Mouse (Mus musculus) liver, embryonic 13.5 days (tissue): ENCODE data around the gene Pgls. TPM values are rescaled to one million over a fixed set of nuclear protein-coding genes. Genes with fewer than 3 reads are reported as not detected.

Experiments used
- ATAC-seq: fragments of 200-750 bp; cut with Nextera tagmentation; 2 replicates; pipeline ENCODE4 v1.8.0; 2017; ENCODE audit warnings: low read depth, mild to moderate bottlenecking, moderate number of reproducible peaks, moderate library complexity
- DNase-seq: peaks from one replicate; pipeline ENCODE4 v3.0.0; 2022
- H3K27ac ChIP-seq: fragments of 300-500 bp; sonication (generic); 2 replicates; pipeline ENCODE4 v1.5.1; 2015; ENCODE audit warnings: moderate library complexity, mild to moderate bottlenecking, inconsistent platforms
- H3K27me3 ChIP-seq: fragments of 300-500 bp; sonication (generic); 2 replicates; pipeline ENCODE4 v1.6.1; 2015; ENCODE audit warnings: mild to moderate bottlenecking, inconsistent platforms
- H3K36me3 ChIP-seq: fragments of 300-500 bp; sonication (generic); 2 replicates; pipeline ENCODE4 v1.6.1; 2015; ENCODE audit warnings: mild to moderate bottlenecking, inconsistent platforms
- H3K4me1 ChIP-seq: fragments of 300-500 bp; sonication (generic); replicated peaks from 2 replicates; pipeline ENCODE4 v1.6.1; 2015; ENCODE audit warnings: inconsistent platforms
- H3K4me2 ChIP-seq: fragments of 300-500 bp; sonication (generic); 2 replicates; pipeline ENCODE4 v1.6.1; 2015; ENCODE audit warnings: inconsistent platforms, mild to moderate bottlenecking, moderate library complexity
- H3K4me3 ChIP-seq: fragments of 300-500 bp; sonication (generic); replicated peaks from 2 replicates; pipeline ENCODE4 v1.5.1; 2015; ENCODE audit warnings: mild to moderate bottlenecking, inconsistent platforms
- H3K9ac ChIP-seq: fragments of 300-500 bp; sonication (generic); 2 replicates; pipeline ENCODE4 v1.6.1; 2015; ENCODE audit warnings: mild to moderate bottlenecking, inconsistent platforms
- H3K9me3 ChIP-seq: fragments of 300-500 bp; sonication (generic); replicated peaks from 2 replicates; pipeline ENCODE4 v1.6.1; 2016; ENCODE audit warnings: inconsistent platforms
- WGBS: fragments of 180-500 bp; shearing (Covaris S2); methylation state at CpG from one replicate; pipeline ENCODE4 v1.1.7; 2015; ENCODE audit not compliant: insufficient replicate concordance; 5-methylcytosine and 5-hydroxymethylcytosine counted together
- polyA plus RNA-seq: library from polyadenylated mRNA; unstranded; fragments of >200 nt; fragmentation: Nextera tagmentation; extraction: Ambion mirVana; gene quantifications from 2 replicates; pipeline ENCODE4 v1.2.1, GENCODE M21; 2015

Pgls gene
- polyA plus RNA-seq, 1 experiment from 2014 or later, result 110 TPM

DNA sequence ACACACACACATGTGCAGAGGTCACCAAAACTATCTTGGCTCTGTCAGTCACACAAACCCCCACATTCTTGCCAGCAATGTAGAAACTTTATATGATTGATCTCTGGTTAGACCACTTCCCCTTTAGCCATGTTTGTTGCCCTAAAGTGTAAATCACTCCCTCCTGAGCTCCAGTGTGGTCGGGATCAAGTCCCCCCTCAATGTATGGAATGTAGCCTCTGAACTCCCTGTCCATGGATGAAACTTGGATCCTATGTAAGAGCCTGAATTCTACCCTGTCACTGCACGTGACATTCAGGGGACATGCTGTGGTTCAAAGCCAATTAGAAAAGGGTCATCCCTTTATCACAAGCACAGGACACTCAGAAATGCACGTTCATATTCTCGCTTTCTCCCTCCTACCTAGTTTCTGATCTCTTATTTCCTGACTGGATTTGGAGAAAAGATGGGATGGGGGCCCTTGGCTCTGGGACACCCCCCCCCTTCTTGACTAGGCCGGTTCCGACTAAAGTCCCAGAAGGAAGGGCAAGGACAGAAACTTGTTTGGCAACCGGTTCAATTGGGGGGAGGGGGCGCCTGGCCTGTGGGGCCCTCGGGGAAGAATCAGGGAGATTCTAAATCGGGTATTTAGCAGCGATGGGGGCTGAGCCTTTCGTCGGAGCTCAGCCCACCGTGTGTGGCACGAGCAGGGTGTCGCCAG, 36.6 kb downstream of the Pgls start:
- ATAC-seq (no peak), DNase-seq (no peak)
- H3K9ac ChIP-seq, result peak overlapping the region; percentile 69
- peaks cover 39% of the 10 kb centered on the region for H3K27me3 ChIP-seq
- peaks cover 38% of the 10 kb centered on the region for H3K4me1 ChIP-seq
- H3K27ac ChIP-seq, result peak overlapping the region; percentile 13; the same call in 1 of the 2 replicates
- 5% methylated on average over 16 of the region's 16 CpGs for WGBS
- H3K36me3 ChIP-seq, result peaks cover 20% of the 10 kb centered on the region
- peak overlapping the region; percentile 62 for H3K4me3 ChIP-seq
- H3K4me2 ChIP-seq, result peak overlapping the region; percentile 87
- H3K9me3 ChIP-seq, result no peaks in the 10 kb centered on the region

DNA sequence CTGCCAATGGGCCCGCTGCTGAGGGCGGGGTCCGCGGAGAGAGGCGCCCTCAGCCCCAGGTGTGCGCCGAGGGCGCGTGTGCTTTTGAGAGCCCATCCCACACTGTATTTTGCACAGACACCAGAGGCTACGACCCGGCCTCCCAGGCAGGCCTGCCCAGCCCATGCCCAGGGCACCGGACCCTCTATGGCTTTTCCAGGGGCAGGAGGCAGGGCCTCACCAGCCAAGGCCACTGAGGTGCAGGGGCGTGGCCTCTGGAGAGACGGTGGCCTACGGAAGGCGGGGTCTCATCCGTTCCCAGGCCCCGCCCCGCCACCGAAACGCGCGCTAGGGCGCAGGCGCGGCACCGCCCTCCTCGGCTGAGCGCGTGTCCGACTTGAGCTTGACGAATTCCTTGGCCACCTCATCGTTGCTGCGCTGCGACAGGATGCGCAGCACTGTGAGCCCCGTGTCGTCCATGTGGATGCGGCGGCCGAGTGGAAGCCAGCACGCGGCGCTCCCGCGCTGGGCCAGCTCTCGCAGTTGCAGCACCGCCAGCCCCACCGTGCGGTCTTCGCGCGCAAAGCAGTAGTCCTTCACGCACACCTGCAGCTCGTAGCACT, 37.2 kb downstream of the Pgls start:
- Histone ChIP-seq H3K9ac (peak overlapping the region; percentile 69), H3K9me3 (no peaks in the 10 kb centered on the region), H3K27ac (peak overlapping the region; percentile 13; the same call in 1 of the 2 replicates), H3K4me2 (peak overlapping the region; percentile 87), H3K4me3 (peak overlapping the region; percentile 62), H3K36me3 (peaks cover 14% of the 10 kb centered on the region), H3K4me1 (peaks cover 44% of the 10 kb centered on the region), H3K27me3 (peaks cover 45% of the 10 kb centered on the region)
- DNase-seq (peak; percentile 90), ATAC-seq (peak; percentile 78)
- WGBS, result under 1% methylated on average over 55 of the region's 55 CpGs

DNA sequence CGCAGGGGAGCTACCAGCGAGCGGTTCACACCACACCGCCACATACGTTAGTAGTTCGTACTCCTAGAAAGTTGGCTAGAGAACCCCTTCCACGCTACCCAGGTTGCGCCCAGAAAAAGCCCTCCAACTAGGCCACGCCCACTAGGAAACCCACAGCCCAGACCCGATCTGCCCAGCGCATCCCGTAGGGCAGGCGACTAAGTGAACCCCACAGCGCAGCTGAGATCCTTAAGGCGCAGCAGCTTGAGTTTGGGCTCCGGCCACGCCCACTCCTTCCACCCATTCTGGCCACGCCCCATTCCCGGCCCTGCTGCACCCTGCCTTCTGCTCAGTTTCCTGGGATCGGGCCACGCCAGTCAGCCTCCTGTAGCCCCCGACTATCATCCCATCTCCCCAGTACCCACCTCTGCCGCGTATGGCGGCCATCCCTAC, 37.8 kb downstream of the Pgls start:
- H3K4me1 ChIP-seq, result peaks cover 50% of the 10 kb centered on the region
- peak; percentile 53 for DNase-seq

DNA sequence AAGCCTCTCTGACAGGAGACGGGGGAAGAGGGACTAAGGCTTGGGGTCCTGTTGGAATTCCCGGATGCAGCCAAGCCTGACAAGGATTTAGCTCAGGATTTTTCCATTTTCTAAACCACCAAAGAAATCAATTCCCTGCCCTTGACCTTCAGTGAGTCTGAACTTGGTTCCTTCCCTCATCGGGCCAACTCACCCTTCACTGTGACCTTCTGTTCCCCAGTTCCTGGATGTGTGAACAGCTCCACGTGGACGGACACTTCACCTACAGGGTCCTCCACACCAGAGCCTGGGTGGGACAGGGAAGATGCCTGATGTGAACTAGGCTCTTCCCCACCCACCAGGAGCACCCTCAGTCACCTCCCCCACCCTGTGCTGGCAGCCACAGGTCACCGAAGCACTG, 38.8 kb downstream of the Pgls start:
- 66% methylated on average over 6 of the region's 6 CpGs for WGBS
- ATAC-seq, result no peak
- no peak overlapping the region for H3K4me3 ChIP-seq
- H3K27me3 ChIP-seq, result peaks cover 61% of the 10 kb centered on the region
- H3K9ac ChIP-seq, result no peak overlapping the region
- no peaks in the 10 kb centered on the region for H3K9me3 ChIP-seq
- peaks cover 51% of the 10 kb centered on the region for H3K4me1 ChIP-seq
- H3K36me3 ChIP-seq, result peaks cover 3% of the 10 kb centered on the region; the same call in 1 of the 2 replicates
- H3K4me2 ChIP-seq, result no peak overlapping the region
- H3K27ac ChIP-seq, result no peak overlapping the region
- DNase-seq, result no peak

More for the DNA sequence above, 37.8 kb downstream of the Pgls start:
- no peak overlapping the region for H3K9ac ChIP-seq
- peaks cover 8% of the 10 kb centered on the region for H3K36me3 ChIP-seq
- peak; percentile 19 for ATAC-seq
- H3K4me2 ChIP-seq, result peak overlapping the region; percentile 87
- no peak overlapping the region for H3K27ac ChIP-seq
- no peaks in the 10 kb centered on the region for H3K9me3 ChIP-seq
- peak overlapping the region; percentile 62 for H3K4me3 ChIP-seq
- 6% methylated on average over 25 of the region's 25 CpGs for WGBS
- H3K27me3 ChIP-seq, result peaks cover 51% of the 10 kb centered on the region

DNA sequence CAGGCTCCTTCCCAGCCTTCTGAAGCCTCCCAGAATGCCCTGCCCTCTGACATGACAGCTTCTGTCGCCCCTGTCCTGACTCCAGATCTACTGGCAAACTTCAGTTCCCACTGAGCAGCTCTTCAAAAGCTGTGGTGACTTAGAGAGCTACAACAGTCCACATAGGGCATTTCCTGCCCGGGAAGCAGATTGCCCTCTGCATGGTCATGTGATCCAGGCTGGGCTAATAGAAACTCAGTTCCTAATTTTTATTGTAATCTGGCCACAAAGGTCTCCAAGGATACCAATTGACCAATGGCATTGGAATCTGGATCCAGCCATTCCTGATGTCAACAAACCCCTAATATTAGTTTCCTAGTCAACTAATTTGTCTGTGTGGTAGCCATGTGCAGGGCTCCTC, 39.9 kb downstream of the Pgls start:
- Histone ChIP-seq H3K9ac (no peak overlapping the region), H3K4me1 (peaks cover 51% of the 10 kb centered on the region), H3K27me3 (peaks cover 68% of the 10 kb centered on the region), H3K9me3 (no peaks in the 10 kb centered on the region), H3K4me2 (no peak overlapping the region), H3K27ac (no peak overlapping the region), H3K4me3 (no peak overlapping the region), H3K36me3 (no peaks in the 10 kb centered on the region)
- no peak for DNase-seq
- 39% methylated on average over 2 of the region's 2 CpGs for WGBS
- no peak for ATAC-seq

DNA sequence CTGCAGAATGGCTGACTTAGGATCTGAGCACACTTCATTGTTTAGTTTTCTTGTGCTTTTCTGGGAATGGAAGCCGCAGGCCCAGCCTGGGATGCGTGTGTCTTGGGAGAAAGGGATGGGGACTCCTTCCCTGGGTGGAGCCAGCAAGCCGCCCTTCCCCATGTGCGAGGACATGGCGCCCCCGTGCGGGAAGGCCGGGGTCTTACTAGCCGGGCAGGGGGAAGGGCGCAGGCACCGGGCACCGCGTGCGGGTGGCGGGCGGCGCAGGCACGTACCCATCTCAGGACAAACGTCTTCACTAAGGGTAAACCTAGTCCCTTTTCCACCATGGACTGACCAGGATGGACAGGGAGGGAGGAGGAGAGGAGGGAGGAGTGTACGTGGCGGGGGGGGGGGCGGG, 41.2 kb downstream of the Pgls start:
- DNase-seq (peak; percentile 46), ATAC-seq (no peak)
- Histone ChIP-seq H3K27me3 (peaks cover 76% of the 10 kb centered on the region), H3K4me1 (peaks cover 42% of the 10 kb centered on the region), H3K9ac (no peak overlapping the region), H3K27ac (no peak overlapping the region), H3K36me3 (no peaks in the 10 kb centered on the region), H3K4me3 (no peak overlapping the region), H3K9me3 (no peaks in the 10 kb centered on the region), H3K4me2 (peak overlapping the region; percentile 26; the same call in 1 of the 2 replicates)
- 4% methylated on average over 19 of the region's 22 CpGs for WGBS

DNA sequence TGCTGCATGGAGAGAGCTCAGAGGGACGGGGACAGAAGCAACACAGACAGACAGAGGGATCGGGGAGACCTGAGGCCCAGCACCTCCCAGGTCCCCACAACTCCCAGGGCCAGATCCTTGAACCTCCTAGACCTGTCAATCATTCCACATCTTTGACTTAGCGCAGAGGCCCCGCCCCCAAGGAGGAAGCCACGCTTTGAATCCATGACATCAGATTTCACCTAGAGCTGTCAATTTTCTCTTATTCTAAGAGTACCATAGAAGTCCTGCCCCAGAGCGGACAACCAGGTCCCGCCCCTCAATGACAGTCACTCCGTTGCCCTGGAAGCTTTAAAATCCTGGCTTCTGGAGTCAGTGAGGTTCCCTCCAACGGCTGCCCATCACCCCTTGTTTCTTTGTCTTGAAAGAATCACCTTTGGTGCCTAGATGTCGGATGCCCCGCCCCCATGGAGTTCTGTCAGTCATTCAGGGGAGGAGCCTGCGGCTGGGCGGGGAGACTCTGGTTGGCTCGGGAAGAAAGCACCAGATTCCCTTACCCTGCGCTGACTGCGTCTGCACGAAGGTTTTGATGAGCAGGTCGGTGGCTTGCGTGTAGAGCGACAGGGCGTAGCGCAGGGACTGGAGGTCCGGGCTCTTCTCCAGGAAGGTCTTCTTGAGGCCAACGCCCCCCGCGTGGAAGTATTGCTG, 42.1 kb downstream of the Pgls start:
- peaks cover 77% of the 10 kb centered on the region for H3K27me3 ChIP-seq
- H3K4me2 ChIP-seq, result peak overlapping the region; percentile 22
- ATAC-seq (peak; percentile 56), DNase-seq (peak; percentile 51)
- no peak overlapping the region for H3K4me3 ChIP-seq
- no peaks in the 10 kb centered on the region for H3K36me3 ChIP-seq
- no peak overlapping the region for H3K9ac ChIP-seq
- H3K27ac ChIP-seq, result no peak overlapping the region
- no peaks in the 10 kb centered on the region for H3K9me3 ChIP-seq
- peaks cover 35% of the 10 kb centered on the region for H3K4me1 ChIP-seq
- 2% methylated on average over 26 of the region's 26 CpGs for WGBS

DNA sequence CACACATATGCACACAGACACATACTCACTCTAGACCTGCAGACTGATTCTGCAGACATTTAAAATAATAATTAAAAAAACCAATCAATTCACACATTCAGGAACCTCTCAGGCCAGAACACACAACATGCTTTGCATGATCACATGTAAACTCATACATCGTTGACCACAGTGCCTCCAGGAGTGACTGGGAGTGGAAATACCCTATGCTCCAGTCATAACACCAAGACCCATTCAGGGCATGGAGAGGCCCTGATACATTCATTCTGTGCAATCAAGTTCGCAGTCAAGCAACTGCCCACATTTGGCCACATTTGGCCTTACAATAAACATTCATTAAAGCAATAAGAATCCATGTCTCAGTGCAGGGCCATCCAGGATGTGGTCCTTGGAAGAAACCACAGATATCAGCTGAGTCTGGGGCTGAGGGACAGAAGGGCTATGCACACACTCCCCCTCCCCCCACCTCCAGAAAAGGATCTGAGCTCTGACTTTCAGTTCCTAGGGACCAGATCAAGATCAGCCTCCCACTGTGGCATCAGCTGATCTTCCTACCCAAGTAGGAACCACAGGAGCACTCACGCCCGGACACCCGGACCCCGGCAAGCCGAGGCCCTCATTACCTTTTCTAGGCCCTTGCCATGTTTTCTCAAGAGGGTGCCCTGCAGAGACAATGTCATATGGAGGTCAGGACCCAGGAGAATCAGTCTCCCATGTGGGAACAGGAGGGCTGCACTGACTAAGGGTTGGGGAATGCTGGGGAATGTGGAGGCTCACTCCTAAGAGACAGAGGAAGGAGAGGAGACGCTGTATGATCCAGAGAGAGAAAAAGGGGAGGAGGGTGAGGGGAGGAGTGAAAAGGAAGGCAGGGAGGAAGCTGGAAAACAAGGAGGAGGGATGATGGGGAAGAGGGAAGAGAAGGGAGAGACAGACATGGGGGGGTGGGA, 45.4 kb downstream of the Pgls start:
- no peak for ATAC-seq
- H3K36me3 ChIP-seq, result no peaks in the 10 kb centered on the region
- WGBS, result 57% methylated on average over 8 of the region's 8 CpGs

DNA sequence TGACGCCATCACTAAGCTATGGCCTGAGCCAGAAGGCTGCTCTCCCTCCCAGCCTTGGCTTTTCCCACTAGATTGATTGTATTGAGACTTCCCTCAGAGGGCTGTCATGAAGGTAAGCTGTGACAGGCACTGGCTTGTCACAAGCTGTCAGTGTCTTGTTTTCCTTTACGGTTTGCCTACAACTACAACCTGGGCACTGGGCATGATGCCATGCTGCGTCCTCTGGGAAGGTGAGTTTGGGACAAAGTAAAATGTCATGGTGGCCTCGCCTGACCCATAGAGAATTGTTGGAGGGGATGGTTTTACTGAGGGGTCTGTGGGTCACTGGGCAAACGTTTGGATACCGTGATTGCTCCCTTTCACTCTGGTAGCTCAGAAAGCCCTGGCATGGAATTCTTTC, 46.3 kb downstream of the Pgls start:
- no peak overlapping the region for H3K4me3 ChIP-seq
- no peak overlapping the region for H3K27ac ChIP-seq
- H3K36me3 ChIP-seq, result no peaks in the 10 kb centered on the region
- H3K9me3 ChIP-seq, result no peaks in the 10 kb centered on the region
- no peak for DNase-seq
- ATAC-seq, result no peak
- H3K27me3 ChIP-seq, result peaks cover 43% of the 10 kb centered on the region
- H3K4me2 ChIP-seq, result no peak overlapping the region
- 62% methylated on average over 6 of the region's 6 CpGs for WGBS
- H3K4me1 ChIP-seq, result peaks cover 22% of the 10 kb centered on the region
- H3K9ac ChIP-seq, result no peak overlapping the region

More for the DNA sequence above, 45.4 kb downstream of the Pgls start:
- DNase-seq, result no peak
- Histone ChIP-seq H3K27me3 (peaks cover 52% of the 10 kb centered on the region), H3K4me1 (peaks cover 26% of the 10 kb centered on the region), H3K9me3 (no peaks in the 10 kb centered on the region), H3K27ac (no peak overlapping the region), H3K4me3 (no peak overlapping the region), H3K4me2 (no peak overlapping the region), H3K9ac (no peak overlapping the region)

DNA sequence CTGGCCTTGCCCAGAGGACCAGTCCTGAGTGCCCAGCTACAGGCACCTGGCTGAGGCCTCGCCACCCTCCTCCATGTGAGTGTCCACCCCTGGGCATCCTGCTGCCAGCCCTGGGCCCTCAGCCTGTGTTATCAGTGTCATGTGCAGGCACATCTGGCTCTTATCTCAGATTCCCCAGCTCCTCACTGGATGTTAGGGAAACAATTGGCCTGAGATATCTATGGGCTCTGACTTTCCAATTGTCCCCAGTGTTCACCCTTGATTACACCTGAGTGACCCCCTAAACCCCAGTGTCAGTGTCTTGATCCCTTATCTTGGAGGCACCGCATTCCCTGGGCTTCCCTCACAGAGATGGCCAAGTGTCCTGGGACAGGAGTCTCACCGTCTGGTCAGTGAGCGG, 47.3 kb downstream of the Pgls start:
- Histone ChIP-seq H3K36me3 (no peaks in the 10 kb centered on the region), H3K9me3 (no peaks in the 10 kb centered on the region), H3K4me1 (peaks cover 14% of the 10 kb centered on the region), H3K27ac (no peak overlapping the region), H3K4me3 (no peak overlapping the region), H3K9ac (no peak overlapping the region), H3K27me3 (peaks cover 34% of the 10 kb centered on the region), H3K4me2 (no peak overlapping the region)
- WGBS, result 39% methylated on average over 4 of the region's 4 CpGs
- DNase-seq (no peak), ATAC-seq (peak; percentile 41; the same call in 1 of the 2 replicates)
